ENCODE assay signal across 8 mouse cellular contexts in genomic region chr7:61939971-61940705, GRCm38 (mm10).
A peak's percentile ranks its signal among the peaks of the same experiment; 100 is the strongest.
DNase-seq lines count a peak whose midpoint lies in the region; ATAC-seq lines count a peak whose summit lies in the region.
"Had no signal": no experiment of that assay in that cellular context is flagged by ENCODE, and none has a peak within 500 bp of the region (broad histone marks: within the 10 kb centered on the region; RNA-seq: fewer than 3 reads in every experiment).

No protein-coding gene starts in this region.

- H3K27me3 ChIP-seq in embryonic facial prominence, embryonic 10.5 days (replicated peaks; ENCODE audit: low read depth, poor library complexity, severe bottlenecking) = no peaks in the 10 kb centered on the region
- H3K27me3 ChIP-seq in hindbrain, embryonic 16.5 days (replicated peaks; ENCODE audit: control insufficient read depth, insufficient read depth, low read length) = no peaks in the 10 kb centered on the region
- H3K27me3 ChIP-seq: megakaryocyte, embryonic 14.5 days had no signal

- no peak overlapping the region; the same call in 1 of the 2 replicates for H3K9ac ChIP-seq in hindbrain, embryonic 16.5 days (ENCODE audit: low read depth, low read length)

- 64% methylated on average over 6 of the region's 6 CpGs for WGBS in embryonic facial prominence, embryonic 10.5 days
- 35% methylated on average over 6 of the region's 6 CpGs for WGBS in hindbrain, embryonic 16.5 days

- H3K4me3 ChIP-seq in embryonic facial prominence, embryonic 10.5 days = no peak overlapping the region
- 0 out of 2 replicates have a peak overlapping the region, but pooled peaks have one; percentile 1 for H3K4me3 ChIP-seq in hindbrain, embryonic 16.5 days (ENCODE audit: low read length)
- H3K4me3 ChIP-seq: megakaryocyte, embryonic 14.5 days had no signal

- DNase-seq in embryonic facial prominence, embryonic 10.5 days (ENCODE audit: low spot score) = peak; percentile 13
- DNase-seq in left cerebral cortex, postnatal 4 days = peak; percentile 54
- DNase-seq in retina, adult 2 months (ENCODE audit: low read depth, low spot score) = peak; percentile 9
- no peak for DNase-seq in spleen, postnatal 36 days (ENCODE audit: low spot score in 2 of 2)
- DNase-seq in c-Kit-positive CD71-positive TER-119-positive erythroid progenitor cells, embryonic 14.5 days (ENCODE audit: low spot score) = no peak

- peak; percentile 100 for ATAC-seq in cerebellum, adult (ENCODE audit: insufficient number of reproducible peaks, low FRiP score, low TSS enrichment)
- peak; percentile 97 for ATAC-seq in hindbrain, embryonic 16.5 days

- H3K27ac ChIP-seq in embryonic facial prominence, embryonic 10.5 days (replicated peaks) = no peak overlapping the region
- peak overlapping the region; percentile 81 for H3K27ac ChIP-seq in hindbrain, embryonic 16.5 days (ENCODE audit: low read depth, low read length)

- no peaks in the 10 kb centered on the region for H3K36me3 ChIP-seq in embryonic facial prominence, embryonic 10.5 days (replicated peaks)
- H3K36me3 ChIP-seq in hindbrain, embryonic 16.5 days (ENCODE audit: control insufficient read depth, insufficient read depth, low read length) = no peaks in the 10 kb centered on the region

- no peaks in the 10 kb centered on the region for H3K4me1 ChIP-seq in embryonic facial prominence, embryonic 10.5 days
- H3K4me1 ChIP-seq in hindbrain, embryonic 16.5 days (ENCODE audit: control insufficient read depth, insufficient read depth, low read depth, low read length) = no peaks in the 10 kb centered on the region; the same call in 1 of the 2 replicates
- H3K4me1 ChIP-seq: megakaryocyte, embryonic 14.5 days had no signal

- intact Hi-C loops in left cerebral cortex, postnatal 4 days (cut with DNase I) = no loop called here

- peaks cover 17% of the 10 kb centered on the region for H3K9me3 ChIP-seq in embryonic facial prominence, embryonic 10.5 days
- peaks cover 3% of the 10 kb centered on the region for H3K9me3 ChIP-seq in hindbrain, embryonic 16.5 days (ENCODE audit: control insufficient read depth, low read length)

- H3K4me2 ChIP-seq in hindbrain, embryonic 16.5 days (ENCODE audit: low read length) = peak overlapping the region; percentile 34

Comparison
In these comparisons a context has a peak if more than half of its experiments do, and no peak if none do; other contexts are left out.
1. DNase-seq: peak in embryonic facial prominence, embryonic 10.5 days (single experiment), left cerebral cortex, postnatal 4 days (single experiment) and retina, adult 2 months (single experiment); none in spleen, postnatal 36 days (0 of 2) and c-Kit-positive CD71-positive TER-119-positive erythroid progenitor cells, embryonic 14.5 days (single experiment).